Mouse (Mus musculus): Measurements from ENCODE around the gene Il33. TPM values are rescaled to one million over a fixed set of nuclear protein-coding genes. Genes with fewer than 3 reads are reported as not detected.

Gene Il33
- polyA plus RNA-seq, 1 experiment from 2014 or later = 1.5 TPM

DNA sequence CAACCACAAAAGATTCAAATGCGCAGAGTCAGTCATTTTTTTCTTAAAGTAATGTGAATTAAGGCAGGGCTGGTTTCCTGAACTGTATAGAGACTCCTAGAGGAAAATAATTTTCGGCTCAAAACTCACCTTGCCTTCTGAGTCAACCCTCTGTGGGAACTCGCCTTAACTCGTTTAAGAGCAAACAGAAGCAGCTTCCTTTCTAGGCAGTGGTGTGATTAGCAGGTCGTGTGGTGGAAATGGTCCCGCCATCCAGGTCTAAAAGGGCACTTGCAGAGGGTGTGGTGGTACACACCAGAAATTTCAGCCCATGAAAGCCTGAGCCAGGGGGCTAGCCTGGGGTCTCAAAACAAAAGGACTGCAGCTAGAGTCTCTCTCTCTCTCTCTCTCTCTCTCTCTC, 32.1 kb upstream of the Il33 start:
- no peaks in the 10 kb centered on the region for H3K9me3 ChIP-seq (replicated peaks; ENCODE audit: control insufficient read depth, low read length)
- WGBS (ENCODE audit: insufficient replicate concordance) = 39% methylated on average over 6 of the region's 6 CpGs
- H3K4me1 ChIP-seq (ENCODE audit: control insufficient read depth, low read depth, low read length) = no peaks in the 10 kb centered on the region
- no peak overlapping the region for H3K27ac ChIP-seq (ENCODE audit: low read length)
- no peak overlapping the region for H3K9ac ChIP-seq (ENCODE audit: low read depth, low read length)
- no peak for ATAC-seq (ENCODE audit: low read depth)
- H3K4me3 ChIP-seq (ENCODE audit: low read depth, low read length) = no peak overlapping the region
- H3K4me2 ChIP-seq (ENCODE audit: low read depth, low read length) = no peak overlapping the region
- H3K27me3 ChIP-seq (ENCODE audit: control insufficient read depth, insufficient read depth, low read depth, low read length) = no peaks in the 10 kb centered on the region
- H3K36me3 ChIP-seq (ENCODE audit: control insufficient read depth, insufficient read depth) = no peaks in the 10 kb centered on the region

DNA sequence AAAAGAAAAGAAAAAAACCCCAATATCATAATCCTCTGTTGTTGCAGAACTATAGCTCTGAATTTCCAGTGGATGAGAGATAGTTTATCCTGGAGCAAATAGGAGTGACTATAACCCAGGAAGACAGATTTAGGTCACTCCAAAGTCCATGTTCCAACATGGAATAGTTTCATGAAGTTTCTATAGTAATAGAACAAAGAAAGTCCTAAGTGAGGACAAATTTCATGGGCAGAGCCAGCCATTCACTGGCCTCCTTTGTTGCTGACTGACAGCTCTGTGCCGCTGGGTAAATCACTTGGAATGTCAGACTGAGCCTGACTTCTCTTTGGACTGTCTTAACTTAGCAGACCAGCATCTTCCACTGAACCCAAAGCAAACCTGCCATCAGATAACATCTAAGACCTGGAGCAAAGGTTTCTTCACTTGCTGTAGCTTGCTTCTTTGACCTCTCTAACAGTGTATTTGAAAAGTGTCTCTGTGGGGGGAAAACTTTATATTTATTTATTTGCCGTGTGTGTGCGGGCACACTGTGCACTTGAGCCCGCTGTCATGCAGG, 31.1 kb upstream of the Il33 start:
- Histone ChIP-seq H3K4me1 (ENCODE audit: control insufficient read depth, low read depth, low read length) (no peaks in the 10 kb centered on the region), H3K9me3 (replicated peaks; ENCODE audit: control insufficient read depth, low read length) (no peaks in the 10 kb centered on the region), H3K4me3 (ENCODE audit: low read depth, low read length) (no peak overlapping the region), H3K27ac (ENCODE audit: low read length) (no peak overlapping the region), H3K4me2 (ENCODE audit: low read depth, low read length) (no peak overlapping the region), H3K27me3 (ENCODE audit: control insufficient read depth, insufficient read depth, low read depth, low read length) (no peaks in the 10 kb centered on the region), H3K36me3 (ENCODE audit: control insufficient read depth, insufficient read depth) (no peaks in the 10 kb centered on the region), H3K9ac (ENCODE audit: low read depth, low read length) (no peak overlapping the region)
- WGBS (ENCODE audit: insufficient replicate concordance) = 71% methylated on average over 4 of the region's 4 CpGs
- no peak for ATAC-seq (ENCODE audit: low read depth)

GRCm38 (mm10) chr19:29894381-29894780, 30.5 kb upstream of the Il33 start:
- H3K9ac ChIP-seq (ENCODE audit: low read depth, low read length) = no peak overlapping the region
- no peaks in the 10 kb centered on the region for H3K4me1 ChIP-seq (ENCODE audit: control insufficient read depth, low read depth, low read length)
- no peaks in the 10 kb centered on the region for H3K36me3 ChIP-seq (ENCODE audit: control insufficient read depth, insufficient read depth)
- H3K27ac ChIP-seq (ENCODE audit: low read length) = no peak overlapping the region
- no peaks in the 10 kb centered on the region for H3K9me3 ChIP-seq (replicated peaks; ENCODE audit: control insufficient read depth, low read length)
- ATAC-seq (ENCODE audit: low read depth) = no peak
- H3K27me3 ChIP-seq (ENCODE audit: control insufficient read depth, insufficient read depth, low read depth, low read length) = no peaks in the 10 kb centered on the region
- WGBS (ENCODE audit: insufficient replicate concordance) = 67% methylated on average over 12 of the region's 12 CpGs
- H3K4me3 ChIP-seq (ENCODE audit: low read depth, low read length) = no peak overlapping the region
- no peak overlapping the region for H3K4me2 ChIP-seq (ENCODE audit: low read depth, low read length)

- H3K36me3 ChIP-seq (ENCODE audit: control insufficient read depth, insufficient read depth) = no peaks in the 10 kb centered on the region
- H3K9me3 ChIP-seq (replicated peaks; ENCODE audit: control insufficient read depth, low read length) = 0 out of 2 replicates have a peak, but pooled peaks cover 4% of the 10 kb centered on the region
- no peak for ATAC-seq (ENCODE audit: low read depth)
- no peak overlapping the region for H3K27ac ChIP-seq (ENCODE audit: low read length)
- WGBS (ENCODE audit: insufficient replicate concordance) = 65% methylated on average over 7 of the region's 7 CpGs
- H3K9ac ChIP-seq (ENCODE audit: low read depth, low read length) = no peak overlapping the region
- H3K4me3 ChIP-seq (ENCODE audit: low read depth, low read length) = no peak overlapping the region
- H3K4me2 ChIP-seq (ENCODE audit: low read depth, low read length) = no peak overlapping the region
- H3K4me1 ChIP-seq (ENCODE audit: control insufficient read depth, low read depth, low read length) = no peaks in the 10 kb centered on the region
- H3K27me3 ChIP-seq (ENCODE audit: control insufficient read depth, insufficient read depth, low read depth, low read length) = no peaks in the 10 kb centered on the region
Measured at GRCm38 (mm10) chr19:29895047-29895446, 29.9 kb upstream of the Il33 start.

DNA sequence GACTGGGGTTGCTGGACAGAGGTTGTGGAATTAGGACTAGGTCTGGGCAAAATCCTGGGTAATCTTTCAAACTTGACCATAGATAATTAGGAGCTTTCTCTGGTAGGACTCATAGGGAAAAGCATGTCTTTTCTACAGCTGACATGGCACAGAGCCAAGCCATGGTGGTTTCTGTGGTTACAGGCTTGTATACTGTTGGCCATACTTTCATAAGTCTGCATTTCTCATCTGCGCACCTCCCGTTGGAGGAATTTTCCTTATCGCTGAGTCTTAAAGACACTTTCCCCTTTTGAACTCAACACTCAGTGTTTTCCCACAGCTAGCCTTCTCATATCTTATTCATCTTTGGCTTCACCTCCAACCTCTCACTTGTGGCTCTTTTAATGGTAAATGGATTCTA, 24.6 kb upstream of the Il33 start:
- ATAC-seq (ENCODE audit: low read depth) = no peak
- no peak overlapping the region for H3K4me2 ChIP-seq (ENCODE audit: low read depth, low read length)

DNA sequence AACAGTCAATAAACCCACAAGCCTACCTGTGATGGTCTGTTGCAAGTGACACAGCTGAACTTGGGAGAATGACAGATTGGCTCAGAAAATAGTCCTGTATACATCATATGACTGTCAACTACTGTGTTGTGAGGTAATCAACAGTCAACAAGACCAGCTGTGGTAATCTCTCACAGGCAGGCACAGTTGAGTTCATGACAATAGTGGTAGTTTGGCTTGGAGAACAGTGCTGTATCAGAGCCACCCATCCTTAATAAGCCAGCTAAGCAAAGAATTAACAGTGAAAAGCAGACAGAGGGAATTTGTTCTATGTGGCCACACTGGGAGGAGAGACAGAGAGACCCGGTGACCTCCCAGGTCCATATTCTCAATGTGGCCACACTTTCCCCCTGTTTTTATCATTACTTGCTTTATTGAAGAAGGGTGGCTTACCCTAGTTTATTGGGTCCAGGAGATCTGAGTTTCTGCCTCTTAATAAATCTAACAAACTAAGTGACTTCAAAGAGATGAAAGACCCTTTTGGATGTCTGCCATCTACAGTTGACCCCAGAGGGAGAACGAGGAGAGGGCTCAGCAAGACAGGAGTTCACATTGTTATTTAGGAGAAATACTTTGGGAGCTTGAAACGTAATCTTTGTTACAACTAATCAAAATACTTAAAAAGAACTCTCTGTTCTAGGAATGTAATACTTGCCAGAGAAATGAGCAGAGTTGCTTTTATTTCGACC, 22.4 kb upstream of the Il33 start:
- no peak overlapping the region for H3K4me2 ChIP-seq (ENCODE audit: low read depth, low read length)
- 46% methylated on average over 4 of the region's 4 CpGs for WGBS (ENCODE audit: insufficient replicate concordance)
- no peaks in the 10 kb centered on the region for H3K36me3 ChIP-seq (ENCODE audit: control insufficient read depth, insufficient read depth)
- ATAC-seq (ENCODE audit: low read depth) = no peak
- no peak overlapping the region for H3K9ac ChIP-seq (ENCODE audit: low read depth, low read length)
- H3K27ac ChIP-seq (ENCODE audit: low read length) = no peak overlapping the region
- H3K4me3 ChIP-seq (ENCODE audit: low read depth, low read length) = no peak overlapping the region
- no peaks in the 10 kb centered on the region for H3K27me3 ChIP-seq (ENCODE audit: control insufficient read depth, insufficient read depth, low read depth, low read length)
- no peaks in the 10 kb centered on the region for H3K4me1 ChIP-seq (ENCODE audit: control insufficient read depth, low read depth, low read length)
- 0 out of 2 replicates have a peak, but pooled peaks cover 4% of the 10 kb centered on the region for H3K9me3 ChIP-seq (replicated peaks; ENCODE audit: control insufficient read depth, low read length)

More for the DNA sequence above, 24.6 kb upstream of the Il33 start:
- Histone ChIP-seq H3K4me3 (ENCODE audit: low read depth, low read length) (no peak overlapping the region), H3K27ac (ENCODE audit: low read length) (no peak overlapping the region), H3K27me3 (ENCODE audit: control insufficient read depth, insufficient read depth, low read depth, low read length) (no peaks in the 10 kb centered on the region), H3K9ac (ENCODE audit: low read depth, low read length) (no peak overlapping the region), H3K4me1 (ENCODE audit: control insufficient read depth, low read depth, low read length) (no peaks in the 10 kb centered on the region), H3K36me3 (ENCODE audit: control insufficient read depth, insufficient read depth) (no peaks in the 10 kb centered on the region), H3K9me3 (replicated peaks; ENCODE audit: control insufficient read depth, low read length) (0 out of 2 replicates have a peak, but pooled peaks cover 4% of the 10 kb centered on the region)
- 41% methylated on average over 3 of the region's 3 CpGs for WGBS (ENCODE audit: insufficient replicate concordance)

DNA sequence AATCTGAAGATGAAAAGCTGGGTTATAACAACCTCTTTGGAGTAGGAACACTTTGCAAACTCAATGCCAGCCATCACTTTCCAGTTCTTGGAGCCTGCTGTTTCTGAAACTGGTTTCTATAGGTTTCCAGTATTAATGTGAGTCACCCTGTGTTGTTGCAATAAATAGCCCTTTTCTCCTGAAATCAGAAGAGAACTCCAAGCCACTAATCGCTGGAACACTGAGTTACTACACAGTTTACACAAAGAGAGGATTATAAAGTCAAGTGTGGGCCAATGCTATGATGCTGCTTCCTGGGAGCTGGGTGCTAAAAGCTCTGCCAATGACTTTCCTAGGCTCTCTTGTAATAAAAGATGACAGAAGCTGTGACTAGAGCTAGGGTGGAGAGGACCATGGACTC, 19.0 kb upstream of the Il33 start:
- H3K9ac ChIP-seq (ENCODE audit: low read depth, low read length) = no peak overlapping the region
- no peak overlapping the region for H3K4me3 ChIP-seq (ENCODE audit: low read depth, low read length)
- H3K36me3 ChIP-seq (ENCODE audit: control insufficient read depth, insufficient read depth) = no peaks in the 10 kb centered on the region
- no peaks in the 10 kb centered on the region for H3K4me1 ChIP-seq (ENCODE audit: control insufficient read depth, low read depth, low read length)
- H3K4me2 ChIP-seq (ENCODE audit: low read depth, low read length) = no peak overlapping the region
- H3K27me3 ChIP-seq (ENCODE audit: control insufficient read depth, insufficient read depth, low read depth, low read length) = no peaks in the 10 kb centered on the region
- no peak for ATAC-seq (ENCODE audit: low read depth)
- no peaks in the 10 kb centered on the region for H3K9me3 ChIP-seq (replicated peaks; ENCODE audit: control insufficient read depth, low read length)
- 39% methylated on average over 1 of the region's 1 CpGs for WGBS (ENCODE audit: insufficient replicate concordance)
- H3K27ac ChIP-seq (ENCODE audit: low read length) = no peak overlapping the region

DNA sequence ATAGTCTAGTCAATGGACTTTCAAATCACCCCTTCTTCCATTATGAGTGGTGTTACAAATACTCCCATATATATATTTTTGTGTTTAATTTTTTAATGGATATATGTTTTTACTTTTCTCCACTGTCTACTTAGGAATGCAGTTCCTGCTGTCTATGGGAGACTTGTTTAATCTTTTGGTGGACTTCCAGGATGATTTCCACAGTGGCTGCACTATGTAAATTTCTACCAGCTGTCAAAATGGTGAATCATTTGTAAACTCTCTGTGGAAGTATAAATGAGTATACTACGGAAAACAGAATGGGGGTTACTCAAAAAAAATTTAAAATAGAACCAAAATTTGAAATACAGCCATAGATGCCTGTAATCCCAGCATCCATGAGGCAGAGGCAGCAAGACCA, 15.7 kb upstream of the Il33 start:
- Histone ChIP-seq H3K27me3 (ENCODE audit: control insufficient read depth, insufficient read depth, low read depth, low read length) (no peaks in the 10 kb centered on the region), H3K36me3 (ENCODE audit: control insufficient read depth, insufficient read depth) (no peaks in the 10 kb centered on the region), H3K4me2 (ENCODE audit: low read depth, low read length) (no peak overlapping the region), H3K27ac (ENCODE audit: low read length) (no peak overlapping the region), H3K9ac (ENCODE audit: low read depth, low read length) (no peak overlapping the region), H3K4me3 (ENCODE audit: low read depth, low read length) (no peak overlapping the region), H3K9me3 (replicated peaks; ENCODE audit: control insufficient read depth, low read length) (no peaks in the 10 kb centered on the region), H3K4me1 (ENCODE audit: control insufficient read depth, low read depth, low read length) (no peaks in the 10 kb centered on the region)
- 50% methylated on average over 1 of the region's 1 CpGs for WGBS (ENCODE audit: insufficient replicate concordance)
- no peak for ATAC-seq (ENCODE audit: low read depth)

- 65% methylated on average over 6 of the region's 6 CpGs for WGBS (ENCODE audit: insufficient replicate concordance)
- Histone ChIP-seq H3K9me3 (replicated peaks; ENCODE audit: control insufficient read depth, low read length) (no peaks in the 10 kb centered on the region), H3K27me3 (ENCODE audit: control insufficient read depth, insufficient read depth, low read depth, low read length) (no peaks in the 10 kb centered on the region), H3K27ac (ENCODE audit: low read length) (no peak overlapping the region), H3K9ac (ENCODE audit: low read depth, low read length) (no peak overlapping the region), H3K4me3 (ENCODE audit: low read depth, low read length) (no peak overlapping the region), H3K36me3 (ENCODE audit: control insufficient read depth, insufficient read depth) (no peaks in the 10 kb centered on the region), H3K4me2 (ENCODE audit: low read depth, low read length) (no peak overlapping the region), H3K4me1 (ENCODE audit: control insufficient read depth, low read depth, low read length) (no peaks in the 10 kb centered on the region)
- no peak for ATAC-seq (ENCODE audit: low read depth)
Measured at GRCm38 (mm10) chr19:29911919-29912318, 13.0 kb upstream of the Il33 start.

Data from liver, embryonic 16.5 days (tissue).